Mouse (Mus musculus): ENCODE results near the gene Cenpa. TPM values are rescaled to one million over a fixed set of nuclear protein-coding genes. Genes with fewer than 3 reads are reported as not detected.
A peak's percentile ranks its signal among the peaks of the same experiment; 100 is the strongest.

The Cenpa gene
- total RNA-seq (2021): 39.0 and 39.1 TPM in 2 replicates
- long read RNA-seq, experiment 1, transcript Cenpa-202 (6 exons, 1,031 nt): major isoform, 22 of 40 reads
- long read RNA-seq, experiment 1, transcript Cenpa-205 (5 exons, 1,466 nt): minor isoform, 17 of 40 reads
- long read RNA-seq, experiment 1, partial matches to known transcripts: 0 of 40 reads
- long read RNA-seq, experiment 1, other reads (novel, unspliced or antisense): 0 of 40 reads
- long read RNA-seq, experiment 2, transcript Cenpa-205 (5 exons, 1,466 nt): minor isoform, 10 of 27 reads
- long read RNA-seq, experiment 2, transcript Cenpa-202 (6 exons, 1,031 nt): major isoform, 12 of 27 reads
- long read RNA-seq, experiment 2, partial matches to known transcripts: 1 of 27 reads
- long read RNA-seq, experiment 2, other reads (novel, unspliced or antisense): 3 of 27 reads

DNA sequence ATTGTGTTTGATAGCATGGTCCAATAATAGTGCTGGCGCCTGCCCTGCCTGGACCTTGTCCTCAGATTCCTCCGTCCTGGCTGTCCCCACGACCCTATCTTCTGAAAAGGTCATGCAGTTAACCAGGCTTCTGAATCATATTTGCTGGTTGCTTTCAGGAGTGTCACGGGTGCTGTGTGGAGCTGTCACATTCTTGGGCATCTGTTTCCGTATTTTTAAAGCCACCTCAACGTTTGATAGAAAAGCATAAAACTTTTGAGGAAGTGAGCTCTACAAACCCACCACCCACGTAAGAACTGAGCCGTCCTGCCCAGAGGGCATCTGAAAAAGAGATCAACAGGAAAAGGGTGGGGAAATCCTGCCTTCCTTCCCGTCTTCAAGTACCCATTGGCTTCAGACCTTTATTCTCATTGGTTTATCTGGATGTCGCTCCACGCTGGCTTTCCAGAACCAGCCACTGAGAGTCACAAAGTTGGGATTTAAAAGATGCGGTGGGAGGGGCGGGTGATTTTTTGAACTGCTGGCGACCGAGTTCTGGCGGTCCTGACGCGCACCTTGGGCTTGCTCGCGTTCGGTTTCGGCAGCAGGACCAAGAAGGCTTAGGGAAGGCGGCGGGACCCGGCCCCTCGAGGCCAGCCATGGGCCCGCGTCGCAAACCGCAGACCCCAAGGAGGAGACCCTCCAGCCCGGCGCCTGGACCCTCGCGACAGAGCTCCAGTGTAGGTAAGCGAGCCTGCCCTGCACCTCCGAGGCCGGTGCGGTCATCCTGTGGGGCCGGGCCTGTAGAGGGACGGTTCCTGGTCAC, at the start of gene Cenpa:
Gene Cenpa, plus strand, starts transcription at position 387 of the 805 bp plus-strand sequence.
- DNase-seq: peak; percentile 93

DNA sequence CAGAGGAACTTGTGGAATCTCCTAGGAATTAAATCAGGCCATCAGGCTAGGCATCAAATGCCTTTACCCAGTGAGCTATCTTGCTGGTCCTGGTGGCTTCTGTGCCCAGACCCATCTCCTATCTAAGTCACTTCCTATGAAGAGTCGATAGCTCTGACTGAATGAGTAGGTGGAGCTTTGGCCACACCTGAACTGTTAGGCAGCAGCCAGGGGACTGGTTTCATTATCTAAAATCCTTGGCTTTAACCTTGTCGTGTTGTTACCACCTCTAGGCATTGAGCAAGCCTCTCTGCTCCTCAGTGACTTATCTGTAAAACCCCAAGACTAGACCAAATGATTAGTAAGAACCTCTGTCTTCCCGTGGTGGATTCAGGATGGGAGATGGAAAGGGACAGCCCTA, 49.2 kb upstream of the Cenpa start:
- DNase-seq: peak; percentile 31

DNA sequence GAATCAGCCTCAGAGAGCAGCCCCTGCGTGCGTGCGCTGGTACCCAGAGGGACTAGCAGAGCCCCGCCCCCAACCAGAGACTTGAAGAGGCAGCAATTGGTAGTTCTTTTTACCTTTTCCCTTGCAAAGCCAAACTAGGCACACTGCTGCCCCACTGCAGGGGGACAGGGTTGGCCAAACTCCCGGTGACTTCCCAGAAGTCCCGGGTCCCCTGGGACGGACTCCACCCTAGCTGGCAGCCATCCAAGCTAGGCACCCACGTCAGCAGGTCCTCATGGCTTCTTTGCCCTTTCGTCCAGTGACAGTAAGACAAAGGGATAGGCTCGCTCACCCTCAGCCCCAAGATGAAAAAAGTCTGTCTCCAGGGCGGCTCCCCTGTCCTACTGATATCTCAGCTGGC, 48.7 kb upstream of the Cenpa start:
- peak; percentile 91 for DNase-seq

DNA sequence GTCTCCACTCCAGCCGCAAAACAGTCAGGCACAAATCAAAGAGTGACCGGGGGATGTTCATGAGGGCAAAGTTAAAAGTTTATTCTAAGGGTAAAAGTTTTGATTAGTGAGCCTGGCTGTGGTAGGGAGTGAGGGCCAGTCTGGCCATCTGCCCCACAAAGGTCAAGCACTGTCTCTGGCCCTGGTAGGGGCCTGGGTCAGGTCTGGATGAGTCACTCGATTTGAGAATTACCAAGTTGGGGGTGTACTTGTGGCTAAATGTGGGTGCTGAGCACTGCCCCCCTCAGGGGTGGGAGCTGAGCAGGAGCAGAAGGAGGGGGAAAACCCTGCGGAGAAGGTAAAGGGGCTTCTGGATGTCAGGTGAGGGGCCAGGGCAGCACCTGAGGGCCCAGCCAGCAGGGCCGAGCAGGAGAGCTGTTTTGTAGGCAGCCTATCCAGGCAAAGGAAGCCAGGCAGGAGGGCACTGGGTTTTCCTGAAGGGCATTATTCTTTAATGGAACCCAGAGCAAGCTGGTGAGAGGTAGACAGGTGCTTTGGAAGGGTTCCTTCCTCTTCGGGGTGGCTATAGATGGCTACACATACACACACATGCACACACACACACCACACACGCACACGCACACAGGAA, 48.1 kb upstream of the Cenpa start:
- DNase-seq: peak; percentile 23

DNA sequence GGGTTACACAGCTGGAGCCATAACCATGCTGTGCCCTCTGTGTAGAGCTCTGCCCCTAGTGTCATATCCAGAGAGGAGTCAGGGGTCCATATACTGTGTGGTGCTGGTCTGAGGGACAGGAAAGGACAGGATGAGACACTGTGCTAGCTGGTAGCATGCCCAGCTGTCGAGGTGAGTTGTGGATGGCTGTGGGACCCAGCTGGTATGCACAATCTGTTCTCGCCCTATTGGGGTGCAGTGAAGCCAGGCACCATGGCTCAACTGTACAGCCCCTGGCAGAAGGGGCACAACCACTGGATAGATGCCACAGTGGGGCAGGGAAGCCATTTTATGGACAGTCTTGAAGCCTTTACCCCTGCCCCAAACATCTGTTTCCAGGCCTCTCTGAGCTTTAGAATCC, 47.4 kb upstream of the Cenpa start:
- DNase-seq: peak; percentile 37

DNA sequence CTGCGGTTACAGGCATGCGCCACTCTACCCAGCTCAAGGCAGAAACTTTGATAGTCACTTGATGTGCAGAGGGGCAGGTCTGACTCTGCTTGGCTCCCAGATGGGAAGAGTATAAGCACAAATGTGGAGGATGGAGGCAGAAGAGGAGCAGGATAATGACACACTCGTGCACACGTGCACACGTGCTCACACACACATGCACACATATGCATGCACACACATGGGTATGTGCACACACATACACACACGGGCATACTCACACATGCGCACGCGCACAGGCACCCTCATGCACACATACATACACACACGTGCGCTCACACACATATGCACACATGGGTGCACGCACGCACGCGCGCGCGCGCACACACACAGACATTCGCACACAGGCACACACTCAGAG, 46.0 kb upstream of the Cenpa start:
- DNase-seq: no peak

DNA sequence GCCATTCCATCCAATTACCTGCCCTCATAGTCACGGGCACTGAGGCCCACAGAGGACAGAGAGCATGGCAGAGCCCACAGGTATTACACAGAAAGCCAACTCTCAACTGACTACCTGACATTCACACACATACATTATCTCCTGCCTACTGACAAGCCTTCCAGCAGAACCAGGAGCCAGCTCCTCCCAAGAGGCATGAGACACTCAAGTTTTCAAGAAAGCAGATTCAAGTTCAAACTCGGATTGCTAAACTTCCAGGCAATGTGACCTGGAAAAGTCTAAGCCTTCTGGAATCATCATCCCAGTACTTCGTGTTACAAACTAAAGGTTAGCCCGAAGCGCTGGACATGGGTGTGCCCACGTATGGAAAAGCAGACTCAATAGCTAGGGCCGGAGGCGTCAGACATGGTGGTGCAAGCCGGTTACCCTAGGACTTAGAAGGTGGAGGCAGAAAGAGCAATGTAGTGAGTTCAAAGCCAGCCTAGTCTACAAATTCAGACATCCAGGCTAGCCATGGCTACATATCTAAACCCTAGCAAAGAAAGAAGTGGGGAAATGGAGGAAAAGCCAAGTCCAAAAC, 45.3 kb upstream of the Cenpa start:
- DNase-seq: peak; percentile 12

DNA sequence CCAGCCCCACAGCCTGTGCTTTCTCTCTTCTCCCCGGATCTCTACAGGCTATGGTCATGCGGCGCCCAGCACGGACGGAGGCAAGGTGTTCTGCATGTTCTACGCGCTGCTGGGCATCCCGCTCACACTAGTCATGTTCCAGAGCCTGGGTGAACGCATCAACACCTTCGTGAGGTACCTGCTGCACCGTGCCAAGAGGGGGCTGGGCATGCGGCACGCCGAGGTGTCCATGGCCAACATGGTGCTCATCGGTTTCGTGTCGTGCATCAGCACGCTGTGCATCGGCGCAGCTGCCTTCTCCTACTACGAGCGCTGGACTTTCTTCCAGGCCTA, 44.8 kb upstream of the Cenpa start:
- peak; percentile 27 for DNase-seq

DNA sequence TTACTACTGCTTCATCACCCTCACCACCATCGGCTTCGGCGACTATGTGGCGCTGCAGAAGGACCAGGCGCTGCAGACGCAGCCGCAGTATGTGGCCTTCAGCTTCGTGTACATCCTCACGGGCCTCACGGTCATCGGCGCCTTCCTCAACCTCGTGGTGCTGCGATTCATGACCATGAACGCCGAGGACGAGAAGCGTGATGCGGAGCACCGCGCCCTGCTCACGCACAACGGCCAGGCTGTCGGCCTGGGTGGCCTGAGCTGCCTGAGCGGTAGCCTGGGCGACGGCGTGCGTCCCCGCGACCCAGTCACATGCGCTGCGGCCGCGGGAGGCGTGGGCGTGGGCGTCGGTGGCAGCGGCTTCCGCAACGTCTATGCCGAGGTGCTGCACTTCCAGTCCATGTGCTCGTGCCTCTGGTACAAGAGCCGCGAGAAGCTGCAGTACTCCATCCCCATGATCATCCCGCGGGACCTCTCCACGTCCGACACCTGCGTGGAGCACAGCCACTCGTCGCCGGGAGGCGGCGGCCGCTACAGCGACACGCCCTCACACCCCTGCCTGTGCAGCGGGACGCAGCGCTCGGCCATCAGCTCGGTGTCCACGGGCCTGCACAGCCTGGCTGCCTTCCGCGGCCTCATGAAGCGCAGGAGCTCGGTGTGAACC, 44.3 kb upstream of the Cenpa start:
- DNase-seq: peak; percentile 69

DNA sequence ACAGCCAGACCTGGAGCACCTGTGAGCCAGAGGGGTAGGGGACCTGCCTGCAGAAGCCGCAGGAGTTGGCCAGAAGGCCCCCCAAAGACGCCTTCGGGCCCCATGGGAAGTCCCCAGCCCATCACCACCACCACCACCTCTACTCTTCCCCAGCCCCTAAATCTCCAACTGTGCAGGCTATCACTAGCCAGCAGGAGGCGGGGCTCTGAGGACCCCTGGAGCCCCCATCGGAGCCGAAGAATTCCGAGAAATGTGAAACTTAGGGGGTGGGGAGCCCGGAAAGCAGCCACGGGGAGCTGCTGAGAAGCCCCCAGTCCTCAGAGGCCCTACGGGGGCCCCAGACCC, 43.8 kb upstream of the Cenpa start:
- DNase-seq: no peak

DNA sequence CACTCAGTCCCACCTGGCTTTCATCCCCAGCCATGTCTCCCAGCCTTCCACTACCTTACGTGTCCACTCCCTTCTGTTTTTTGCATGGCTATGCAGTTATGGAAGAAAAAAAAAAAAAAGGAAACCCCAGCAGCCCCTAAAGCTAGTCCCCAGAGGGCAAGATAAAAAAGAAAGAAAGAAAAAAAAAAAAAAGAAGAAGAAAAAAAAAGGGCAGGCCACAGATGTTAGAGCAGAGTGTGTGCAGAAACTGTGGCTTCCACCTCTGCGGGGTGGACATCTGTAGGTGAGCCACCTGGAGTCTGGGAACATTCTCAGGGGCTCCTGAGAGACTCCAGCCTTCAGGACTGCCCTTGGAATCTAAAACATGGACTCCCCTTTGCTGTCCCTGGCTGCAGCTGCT, 43.2 kb upstream of the Cenpa start:
- DNase-seq: no peak

DNA sequence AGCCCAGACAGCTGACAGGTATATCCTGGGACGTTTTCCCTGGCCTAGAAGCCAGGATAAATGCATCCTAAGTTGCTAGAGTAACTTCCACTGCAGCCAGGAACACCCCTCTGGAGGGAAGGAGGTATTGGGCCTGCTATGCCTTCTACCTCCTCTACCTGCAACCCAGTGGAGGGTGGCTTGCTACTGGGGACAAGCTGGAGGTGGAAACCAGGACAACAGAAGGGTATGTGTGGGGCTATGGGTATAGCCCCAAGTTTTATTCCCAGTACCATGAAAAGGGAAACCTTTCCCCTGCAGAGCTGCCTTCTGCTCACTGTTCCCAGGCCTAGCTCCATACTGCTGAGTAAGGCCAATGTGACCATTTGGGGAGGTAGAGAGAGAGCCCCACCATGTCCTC, 42.3 kb upstream of the Cenpa start:
- no peak for DNase-seq

DNA sequence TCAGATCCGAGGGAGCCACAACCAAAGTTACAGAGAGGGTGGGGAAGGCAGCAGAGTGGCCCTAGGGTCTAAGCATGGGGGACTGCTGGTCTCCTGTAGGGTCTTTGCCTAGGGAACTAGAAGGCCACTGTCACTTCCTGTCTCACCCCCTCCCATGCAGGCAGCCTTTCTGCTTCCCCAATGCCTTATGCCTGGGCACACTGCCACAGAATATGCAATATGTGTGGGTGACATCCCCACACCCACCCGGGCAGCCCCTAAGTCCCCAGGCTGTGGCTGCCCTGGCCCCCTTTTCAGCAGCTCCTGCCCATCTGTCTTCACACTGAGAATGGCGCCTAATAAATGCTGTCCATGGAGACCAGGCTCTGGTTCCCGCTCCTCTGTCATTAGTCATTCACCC, 41.7 kb upstream of the Cenpa start:
- peak; percentile 40 for DNase-seq

DNA sequence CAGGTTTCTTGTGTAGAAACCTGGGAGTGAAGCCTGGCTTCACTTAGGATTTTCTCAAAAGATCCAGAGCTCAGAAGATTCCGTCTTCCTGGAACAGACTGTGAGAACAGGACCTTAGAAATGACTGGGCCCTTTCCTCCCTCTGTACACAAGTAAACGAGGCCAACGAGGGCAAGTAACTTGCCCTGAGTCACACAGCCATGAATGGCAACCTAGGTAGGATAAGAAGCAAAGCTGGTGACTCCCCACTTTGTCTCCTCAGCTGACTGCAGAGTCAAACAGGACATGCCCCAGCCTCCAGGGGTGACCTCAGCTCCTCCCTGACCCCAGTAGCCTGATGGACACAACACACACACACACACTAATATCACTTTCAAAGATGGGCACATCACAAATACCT, 41.2 kb upstream of the Cenpa start:
- no peak for DNase-seq

DNA sequence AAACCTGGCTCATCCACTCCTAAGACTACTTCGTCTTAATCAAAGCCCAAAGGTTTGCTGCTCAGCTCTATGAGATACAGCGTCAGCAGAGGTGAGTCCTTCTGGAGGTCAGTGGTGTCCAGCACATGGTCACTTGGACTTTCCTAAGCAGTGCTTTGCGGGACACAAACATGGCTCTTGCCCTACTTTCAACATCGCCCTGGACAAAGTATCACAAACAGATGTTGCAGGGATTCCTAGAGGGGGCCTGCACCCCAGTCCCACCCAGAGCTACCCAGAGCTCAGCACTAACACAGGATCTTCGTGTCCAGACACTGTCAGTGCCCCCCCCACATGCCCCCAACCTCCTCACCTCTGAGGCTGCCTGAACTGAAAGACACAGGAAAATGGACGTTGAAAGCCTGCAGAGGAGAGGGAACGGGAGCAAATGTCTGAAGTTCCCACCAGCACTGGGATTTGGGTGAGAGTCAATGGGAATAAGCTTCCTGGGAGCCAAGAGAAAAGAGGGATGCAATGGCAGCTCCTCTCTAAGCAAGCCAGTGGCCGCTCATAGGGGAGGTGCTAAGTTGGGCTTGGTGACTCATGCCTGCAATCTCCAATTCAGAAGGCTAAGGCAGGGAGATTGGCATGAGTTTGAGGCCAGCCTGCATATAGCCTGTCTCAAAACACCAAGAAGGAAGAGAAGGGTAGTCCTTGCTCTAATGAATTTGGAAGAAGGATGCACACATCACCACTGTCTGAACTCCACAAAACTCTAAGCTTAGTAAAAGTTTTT, 40.1 kb upstream of the Cenpa start:
- DNase-seq: peak; percentile 71

DNA sequence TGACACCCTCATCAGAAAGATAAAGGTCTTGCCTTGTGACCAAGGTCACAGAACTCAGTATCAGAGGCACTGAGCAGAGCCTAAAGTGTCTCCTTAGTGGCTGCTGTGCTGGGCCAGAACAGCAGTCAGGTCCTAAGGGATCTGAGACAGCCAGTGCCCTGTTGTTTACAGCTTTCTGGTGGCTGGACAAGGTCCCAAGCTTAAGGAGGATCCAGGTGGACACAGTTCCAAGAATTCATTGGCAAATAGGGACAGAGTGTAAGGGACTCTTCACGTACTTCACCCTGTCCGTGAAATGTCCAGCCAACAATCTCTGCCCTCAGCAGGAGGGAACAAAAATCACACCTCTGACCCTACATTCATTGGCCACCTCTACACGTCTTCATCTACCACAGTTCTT, 38.1 kb upstream of the Cenpa start:
- peak; percentile 63 for DNase-seq

DNA sequence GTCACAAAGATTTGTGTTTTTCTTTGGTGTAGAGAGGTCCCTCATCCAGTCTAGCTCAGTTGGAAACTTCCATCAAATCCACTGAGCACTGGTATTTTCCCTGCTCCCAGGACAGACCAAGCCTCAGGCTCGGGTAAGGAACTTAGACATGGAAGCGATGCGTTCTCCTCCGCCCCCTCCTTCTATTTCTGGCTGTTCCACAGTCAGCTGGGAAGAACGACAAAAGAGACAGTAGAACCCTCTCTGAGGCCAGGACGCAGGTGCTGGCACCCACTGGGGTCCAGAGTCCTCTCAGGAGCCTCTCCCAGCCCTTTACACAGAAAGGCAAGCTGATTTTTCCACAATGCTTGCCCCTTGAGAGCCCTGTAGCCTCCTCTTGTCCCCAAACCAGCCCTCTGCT, 36.2 kb upstream of the Cenpa start:
- no peak for DNase-seq

DNA sequence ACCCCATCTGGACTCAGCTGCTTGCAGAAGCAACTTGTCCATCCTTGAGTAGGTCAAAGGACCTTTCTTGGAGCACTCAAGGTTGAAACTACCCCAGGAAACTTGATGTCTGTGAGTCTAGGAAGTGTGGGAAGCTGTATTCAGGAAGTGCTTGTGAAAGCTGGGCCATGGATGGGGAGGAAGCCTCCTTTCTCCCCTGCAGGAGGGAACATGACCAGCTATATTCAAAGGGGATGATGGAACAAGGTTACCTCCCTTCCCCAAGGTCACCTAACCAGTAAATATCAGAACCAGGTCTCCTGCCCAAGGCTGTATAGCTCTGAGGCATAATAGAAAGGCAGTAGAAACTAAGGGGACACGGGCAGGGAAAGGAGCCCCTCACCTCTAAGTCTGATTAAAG, 34.4 kb upstream of the Cenpa start:
- no peak for DNase-seq

DNA sequence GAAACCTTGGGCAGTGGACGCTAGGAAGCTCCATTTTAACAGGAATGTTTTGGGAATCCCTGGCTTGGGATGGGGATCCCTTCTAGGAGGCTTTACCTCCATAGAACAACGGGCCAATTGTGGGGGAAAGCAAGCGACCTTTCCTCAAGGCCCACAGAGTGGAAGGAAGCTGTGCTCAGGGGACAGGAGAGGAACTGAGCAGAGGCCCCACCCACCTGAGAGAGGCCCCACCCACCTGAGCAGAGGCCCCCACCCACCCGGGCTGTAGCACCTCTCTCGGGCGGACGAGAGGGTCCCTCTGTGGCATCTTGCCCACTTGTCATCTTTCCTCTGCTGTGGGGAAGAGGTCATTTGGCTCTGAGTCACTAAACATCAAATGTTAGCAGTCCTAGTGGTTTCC, 29.6 kb upstream of the Cenpa start:
- peak; percentile 60 for DNase-seq

DNA sequence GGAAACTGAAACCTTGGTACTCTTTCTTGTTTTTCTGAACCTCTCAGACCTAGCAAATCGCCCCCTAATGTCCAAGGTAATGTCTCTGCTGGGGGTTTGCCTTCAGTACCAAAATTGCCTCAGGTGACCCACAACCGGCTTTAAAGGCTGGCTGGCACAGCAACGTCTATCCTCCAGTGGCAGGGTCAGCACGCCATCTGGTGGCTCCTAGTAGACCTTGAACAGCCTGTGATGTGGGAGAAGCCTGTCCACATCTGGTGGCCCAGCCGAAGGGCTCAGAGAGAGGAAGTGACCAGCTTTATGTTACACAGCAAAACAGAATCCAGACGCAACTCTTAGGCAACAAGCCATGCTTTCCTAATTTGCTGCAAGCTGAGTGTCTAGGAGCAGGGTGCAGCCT, 28.5 kb upstream of the Cenpa start:
- DNase-seq: peak; percentile 90

DNA sequence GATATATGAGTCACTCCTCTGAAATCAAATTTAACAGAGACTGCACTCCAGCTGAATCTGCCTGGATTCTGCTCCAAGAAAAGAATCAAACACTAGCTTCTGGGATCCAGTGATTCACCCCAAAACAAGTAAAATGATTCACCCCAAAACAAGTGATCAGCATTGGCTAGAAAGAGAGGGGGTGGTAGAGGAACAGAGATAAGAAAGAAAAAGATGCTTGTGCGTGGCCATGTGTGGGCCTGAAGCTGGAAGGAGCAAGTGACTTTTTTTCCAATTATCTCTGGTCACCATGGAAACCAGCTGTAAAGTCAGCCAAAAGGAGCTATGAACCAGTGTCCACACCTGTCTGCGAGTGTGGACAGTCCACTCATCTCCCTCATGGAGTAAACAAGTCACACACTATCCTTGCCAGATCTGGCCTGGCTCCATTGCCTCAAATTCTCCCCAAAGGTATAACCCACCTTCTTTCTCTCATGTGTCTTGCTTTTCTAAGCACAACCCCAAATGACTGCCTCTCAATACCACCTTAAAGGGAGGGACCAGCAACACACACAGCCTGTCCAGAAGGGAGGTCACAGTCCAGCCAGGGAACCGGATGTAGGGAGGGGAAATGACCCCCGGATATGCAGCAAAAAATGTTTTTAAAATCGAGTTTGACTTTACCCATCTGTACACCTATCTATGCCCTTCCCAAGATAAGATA, 22.9 kb upstream of the Cenpa start:
- no peak for DNase-seq

All from adrenal gland, postnatal 14 days (tissue).